In the genomic region with DNA sequence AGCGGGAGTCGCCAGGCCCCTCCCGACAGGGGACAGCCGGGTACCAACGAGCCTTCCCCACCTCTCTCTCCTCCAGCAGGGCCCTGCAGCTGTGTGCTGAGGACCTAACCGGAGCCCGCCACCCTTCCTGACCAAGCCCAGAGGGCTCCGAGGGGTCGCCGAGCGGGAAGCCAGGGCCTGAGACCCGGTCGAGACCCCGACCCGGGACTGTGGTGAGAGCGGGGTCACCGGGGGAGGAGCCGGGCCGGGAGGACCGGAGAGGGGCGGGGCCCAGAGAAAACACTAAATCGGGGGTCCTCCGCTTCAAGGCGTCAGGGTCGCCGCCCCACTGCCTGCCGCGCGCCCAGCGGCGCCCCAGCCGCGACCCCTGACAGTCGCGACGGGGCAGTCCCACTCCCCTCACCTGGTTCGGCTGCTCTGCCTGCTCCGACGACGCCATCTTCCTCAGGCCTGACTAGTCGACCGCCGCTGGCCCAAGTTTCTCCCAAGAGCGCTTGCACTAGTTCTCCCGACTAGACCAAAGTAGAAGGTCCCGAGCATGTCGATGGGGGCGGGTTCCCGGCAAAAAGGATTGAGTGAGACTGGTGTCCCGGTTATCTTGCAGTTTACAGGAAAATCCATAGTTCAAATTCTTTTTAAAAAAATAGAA, we compare ENCODE assay signal across 8 mouse cellular contexts. TPM values are rescaled to one million over a fixed set of nuclear protein-coding genes. Genes with fewer than 3 reads are reported as not detected.
DNase-seq lines count a peak whose midpoint lies in the region; ATAC-seq and TF ChIP-seq lines count a peak whose summit lies in the region.

A gene (minus strand): TSS at position 508 of the 649 bp plus-strand sequence.

- under 1% methylated on average over 43 of the region's 50 CpGs for WGBS in forebrain, embryonic 15.5 days
- WGBS in lung, adult 2 months: under 1% methylated on average over 49 of the region's 50 CpGs

- peak within 1 kb of the TSS; percentile 68 for H3K4me3 ChIP-seq in forebrain, embryonic 15.5 days
- H3K4me3 ChIP-seq in lung, adult 2 months (replicated peaks; ENCODE audit: extremely low read depth, low read depth, low read length): peak within 1 kb of the TSS; percentile 98

- peaks cover 22% of the 10 kb centered on the region for H3K4me1 ChIP-seq in forebrain, embryonic 15.5 days
- peaks cover 3% of the 10 kb centered on the region; the same call in 1 of the 2 replicates for H3K4me1 ChIP-seq in lung, adult 2 months (ENCODE audit: control insufficient read depth, insufficient read depth, low read length)

- peak; percentile 79 for ATAC-seq in forebrain, embryonic 15.5 days (replicated peaks)
- ATAC-seq in neutrophil, adult 5-6 weeks (ENCODE audit: extremely low read depth, insufficient number of reproducible peaks, low FRiP score, poor library complexity, severe bottlenecking): peak; percentile 84

- no peak for TF ChIP-seq CTCF in lung, adult 2 months (IDR thresholded peaks at IDR 0.05; ENCODE audit: insufficient read depth, low read length)

- H3K36me3 ChIP-seq in forebrain, embryonic 15.5 days: no peaks in the 10 kb centered on the region

- no peaks in the 10 kb centered on the region for H3K27me3 ChIP-seq in forebrain, embryonic 15.5 days

- DNase-seq in ES-CJ7 (ENCODE audit: low read depth, low spot score): peak; percentile 93
- peak; percentile 84 for DNase-seq in cerebellum, adult 11 months
- DNase-seq in heart, postnatal 25 days (ENCODE audit: low spot score): peak; percentile 79
- DNase-seq in layer of hippocampus, adult 18-20 months (ENCODE audit: low spot score in 2 of 2): peak; percentile 85 to 94
- peak; percentile 85 for DNase-seq in lung, adult 2 months
- DNase-seq in thymus, adult 18-20 months: peak; percentile 85 to 88

- H3K4me2 ChIP-seq in forebrain, embryonic 15.5 days (replicated peaks): peak within 1 kb of the TSS; percentile 91

- H3K27ac ChIP-seq in forebrain, embryonic 15.5 days (replicated peaks): no peak within 1 kb of the TSS

- no peaks in the 10 kb centered on the region for H3K9me3 ChIP-seq in forebrain, embryonic 15.5 days

- peak; percentile 70; the same call in 1 of the 2 replicates for TF ChIP-seq POLR2A in lung, adult 2 months (IDR thresholded peaks at IDR 0.05; ENCODE audit: borderline replicate concordance, extremely low read depth, low read depth, low read length)

- intact Hi-C loops in heart, postnatal 25 days (cut with DNase I): no loop called here

- peak within 1 kb of the TSS; percentile 75 for H3K9ac ChIP-seq in forebrain, embryonic 15.5 days (replicated peaks)

RNA-seq across cellular contexts. Expression of the gene that starts here (rescaled TPM):
- 53.4 and 54.2 TPM in 2 replicates for polyA plus RNA-seq in forebrain, embryonic 15.5 days (2015; fragmentation: Nextera tagmentation; extraction: Ambion mirVana)
- 10 to 100 TPM; 19.4 to 20.1 TPM for total RNA-seq in heart, postnatal 25 days (2021)
- 10 to 100 TPM; 46.7 to 47.1 TPM for total RNA-seq in layer of hippocampus, adult 18-20 months (2021)
- 36.3 and 39.2 TPM in 2 replicates for polyA plus RNA-seq in lung, adult 2 months (2012; rRNA removed)
- total RNA-seq in neutrophil, adult 5-6 weeks (2017): 17.6 and 24.8 TPM in 2 replicates
